Mouse (Mus musculus) MEL (cell line): Measurements from ENCODE around the gene Inhba.

Experiments used
- CHD1 ChIP-seq: IDR thresholded peaks from 2 replicates; pipeline ENCODE4 v1.6.1; 2012; ENCODE audit warnings: low read depth, mild to moderate bottlenecking, inconsistent platforms, low read length, improper control_type of control experiment
- CTCF ChIP-seq, 3 experiments: IDR thresholded peaks in 2 of 3; conservative IDR thresholded peaks in 1 of 3; 2 replicates each; pipeline ENCODE4 v1.5.1; 2011 to 2012; ENCODE audit warnings: low read length in 3 of 3, low read depth in 2 of 3, mild to moderate bottlenecking in 2 of 3, improper control_type of control experiment in 1 of 3, inconsistent platforms in 1 of 3, mixed read lengths in 1 of 3, moderate library complexity in 1 of 3; ENCODE audit not compliant: control insufficient read depth in 1 of 3, insufficient read depth in 1 of 3, poor library complexity in 1 of 3, severe bottlenecking in 1 of 3
- KAT2A ChIP-seq: conservative IDR thresholded peaks from 2 replicates; pipeline ENCODE4 v1.6.1; 2012; ENCODE audit warnings: low read depth, low read length, improper control_type of control experiment, inconsistent platforms
- MEF2A ChIP-seq: IDR thresholded peaks from 2 replicates; pipeline ENCODE4 v1.6.1; 2014; ENCODE audit warnings: low read depth, mild to moderate bottlenecking, inconsistent platforms, low read length, improper control_type of control experiment; ENCODE audit not compliant: poor library complexity, insufficient replicate concordance, severe bottlenecking; ENCODE audit errors: extremely low read depth
- MXI1 ChIP-seq: IDR thresholded peaks from 2 replicates; pipeline ENCODE4 v1.6.1; 2011; ENCODE audit warnings: mild to moderate bottlenecking, low read depth, low read length, improper control_type of control experiment
- NELFE ChIP-seq: IDR thresholded peaks from 2 replicates; pipeline ENCODE4 v1.6.1; 2011; ENCODE audit warnings: low read depth, low read length, improper control_type of control experiment
- POLR2AphosphoS5 ChIP-seq: IDR thresholded peaks from 2 replicates; pipeline ENCODE4 v1.6.1; 2012; ENCODE audit warnings: low read depth, borderline replicate concordance, mild to moderate bottlenecking, inconsistent platforms, low read length, moderate library complexity, mixed read lengths
- TCF12 ChIP-seq: IDR thresholded peaks from 2 replicates; pipeline ENCODE4 v1.6.1; 2014; ENCODE audit warnings: low read depth, mild to moderate bottlenecking, inconsistent platforms, low read length, improper control_type of control experiment, moderate library complexity
- UBTF ChIP-seq: IDR thresholded peaks from 2 replicates; pipeline ENCODE4 v1.6.1; 2012; ENCODE audit warnings: low read depth, mild to moderate bottlenecking, inconsistent platforms, low read length, improper control_type of control experiment, moderate library complexity, borderline replicate concordance; ENCODE audit not compliant: insufficient read depth

GRCm38 (mm10) chr13:16007748-16008147 lies 3.9 kb upstream of the Inhba start:
- TF ChIP-seq NELFE: no peak
- no peak for TF ChIP-seq CTCF (IDR thresholded peaks at IDR 0.05 in 2 of 3, conservative IDR thresholded peaks at IDR 0.05 in 1 of 3; ENCODE audit: control insufficient read depth in 1 of 3, insufficient read depth in 1 of 3, low read depth in 2 of 3, low read length in 3 of 3, poor library complexity in 1 of 3, severe bottlenecking in 1 of 3)
- TF ChIP-seq TCF12: no peak
- TF ChIP-seq POLR2AphosphoS5: no peak
- no peak for TF ChIP-seq UBTF
- TF ChIP-seq CHD1: no peak
- no peak for TF ChIP-seq KAT2A
- TF ChIP-seq MEF2A: no peak
- TF ChIP-seq MXI1: no peak
